Mouse (Mus musculus): ENCODE measurements around the gene Chkb.

DNA sequence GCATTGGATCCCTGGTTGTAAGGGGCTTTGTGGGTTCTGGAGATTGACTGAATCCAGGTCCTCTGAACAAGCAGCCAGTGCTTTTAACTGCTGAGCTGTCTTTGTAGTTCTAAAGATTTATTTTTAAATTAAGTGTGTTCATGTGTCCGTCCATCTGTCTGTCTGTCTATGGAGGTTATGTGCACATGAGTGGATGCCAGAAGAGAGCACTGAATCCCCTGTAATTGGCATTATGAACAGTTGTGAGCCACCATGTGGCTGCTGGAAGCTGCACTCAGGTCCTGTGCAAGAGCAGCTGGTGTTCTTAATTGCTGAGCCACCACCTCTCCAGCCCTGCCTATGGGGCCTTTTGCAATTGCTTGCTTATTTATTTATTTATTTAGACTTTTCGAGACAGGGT is 31.6 kb downstream of the Chkb start:
- TF ChIP-seq CTCF (IDR thresholded peaks at IDR 0.05; ENCODE audit: insufficient read depth, low read depth, low read length) (no peak), POLR2A (IDR thresholded peaks at IDR 0.05; ENCODE audit: insufficient read depth, low read depth, low read length) (no peak)

All from olfactory bulb, adult 2 months (tissue).